Mouse (Mus musculus): ENCODE data around the gene Nuf2. TPM values are rescaled to one million over a fixed set of nuclear protein-coding genes. Genes with fewer than 3 reads are reported as not detected.

Gene Nuf2
- polyA plus RNA-seq, 1 experiment from 2014 or later, result 52.4 TPM

GRCm38 (mm10) chr1:169459071-169459782, 72.0 kb downstream of the Nuf2 start:
- no peak for ATAC-seq
- Histone ChIP-seq H3K27ac (no peak overlapping the region), H3K4me3 (no peak overlapping the region), H3K9me3 (replicated peaks) (no peaks in the 10 kb centered on the region), H3K36me3 (no peaks in the 10 kb centered on the region), H3K27me3 (replicated peaks) (no peaks in the 10 kb centered on the region), H3K4me2 (0 out of 2 replicates have a peak overlapping the region, but pooled peaks have one; percentile 32), H3K9ac (no peak overlapping the region), H3K4me1 (no peaks in the 10 kb centered on the region)
- 23% methylated on average over 11 of the region's 11 CpGs for WGBS (ENCODE audit: insufficient replicate concordance)

Other genes starting within 250 kb of the Nuf2 start
- 0.91 and 1.1 TPM in 2 replicates for gene Rgs5, start 124.0 kb upstream of the Nuf2 start, polyA plus RNA-seq (2016; fragmentation: Nextera tagmentation; extraction: Ambion mirVana)
- gene Rgs4, start 216.2 kb upstream of the Nuf2 start, polyA plus RNA-seq (2016; fragmentation: Nextera tagmentation; extraction: Ambion mirVana), result 0.41 and 0.49 TPM in 2 replicates

Measured in liver, embryonic 12.5 days (tissue).